8 mouse cellular contexts compared by ENCODE assay signal in genomic region chr13:41358009-41358408, GRCm38 (mm10).
DNase-seq lines count a peak whose midpoint lies in the region; ATAC-seq and TF ChIP-seq lines count a peak whose summit lies in the region.

No protein-coding gene starts in this region.

- no peak for ATAC-seq in hindbrain, embryonic 12.5 days (ENCODE audit: low FRiP score)
- ATAC-seq in liver, embryonic 13.5 days (ENCODE audit: low read depth) = no peak
- no peak for ATAC-seq in stomach, postnatal 0 days (ENCODE audit: low FRiP score, low TSS enrichment)

- 0 out of 2 replicates have a peak, but pooled peaks cover 3% of the 10 kb centered on the region for H3K27me3 ChIP-seq in hindbrain, embryonic 12.5 days
- peaks cover 30% of the 10 kb centered on the region for H3K27me3 ChIP-seq in liver, embryonic 13.5 days
- H3K27me3 ChIP-seq in stomach, postnatal 0 days (ENCODE audit: control insufficient read depth, insufficient read depth, low read length) = no peaks in the 10 kb centered on the region

- H3K4me3 ChIP-seq in bone marrow macrophage, adult 2 months (ENCODE audit: insufficient read depth, low read length) = peak overlapping the region; percentile 59
- peak overlapping the region; percentile 61 for H3K4me3 ChIP-seq in hindbrain, embryonic 12.5 days
- H3K4me3 ChIP-seq in liver, embryonic 13.5 days (replicated peaks) = peak overlapping the region; percentile 57
- peak overlapping the region; percentile 71 for H3K4me3 ChIP-seq in stomach, postnatal 0 days (ENCODE audit: low read depth, low read length)

- peak overlapping the region; percentile 77 for H3K4me2 ChIP-seq in hindbrain, embryonic 12.5 days (replicated peaks)
- peak overlapping the region; percentile 76 for H3K4me2 ChIP-seq in liver, embryonic 13.5 days
- H3K4me2 ChIP-seq in stomach, postnatal 0 days (replicated peaks; ENCODE audit: low read depth) = peak overlapping the region; percentile 58

- no peak for TF ChIP-seq EP300 in stomach, postnatal 0 days (optimal IDR thresholded peaks at IDR 0.05)

- 12% methylated on average over 10 of the region's 10 CpGs for WGBS in hindbrain, embryonic 12.5 days
- 29% methylated on average over 10 of the region's 10 CpGs for WGBS in liver, embryonic 13.5 days (ENCODE audit: insufficient replicate concordance)
- WGBS in stomach, postnatal 0 days = 4% methylated on average over 10 of the region's 10 CpGs

- H3K4me1 ChIP-seq in bone marrow macrophage, adult 2 months (ENCODE audit: control insufficient read depth, insufficient read depth, low read length) = 0 out of 2 replicates have a peak, but pooled peaks cover 4% of the 10 kb centered on the region
- peaks cover 46% of the 10 kb centered on the region for H3K4me1 ChIP-seq in hindbrain, embryonic 12.5 days
- H3K4me1 ChIP-seq in liver, embryonic 13.5 days (replicated peaks) = peaks cover 21% of the 10 kb centered on the region
- H3K4me1 ChIP-seq in stomach, postnatal 0 days (replicated peaks; ENCODE audit: control insufficient read depth, insufficient read depth) = peaks cover 8% of the 10 kb centered on the region; the same call in 1 of the 2 replicates

- intact Hi-C loops in left cerebral cortex, postnatal 10 days (cut with DNase I) = loop anchor here (5.0 kb wide), 1 partner anchor 56 kb away; no protein-coding TSS in a partner anchor

- no peak overlapping the region for H3K27ac ChIP-seq in bone marrow macrophage, adult 2 months (ENCODE audit: insufficient read depth, low read depth, low read length)
- peak overlapping the region; percentile 87 for H3K27ac ChIP-seq in hindbrain, embryonic 12.5 days
- H3K27ac ChIP-seq in liver, embryonic 13.5 days = no peak overlapping the region
- H3K27ac ChIP-seq in stomach, postnatal 0 days (replicated peaks) = peak overlapping the region; percentile 96

- DNase-seq in cerebellum, postnatal 25 days = peak; percentile 7 to 10
- no peak for DNase-seq in cerebellum, postnatal 4 days (ENCODE audit: low spot score in 2 of 2)
- DNase-seq in liver, embryonic 13.5 days = no peak
- no peak for DNase-seq in stomach, postnatal 0 days (ENCODE audit: low spot score)
- DNase-seq in left cerebral cortex, postnatal 10 days (ENCODE audit: extremely low spot score in 1 of 2, low spot score in 2 of 2) = no peak
- no peak for DNase-seq in frontal cortex, postnatal 14 days (ENCODE audit: low spot score in 2 of 2)

- H3K9me3 ChIP-seq in hindbrain, embryonic 12.5 days (replicated peaks) = no peaks in the 10 kb centered on the region
- no peaks in the 10 kb centered on the region for H3K9me3 ChIP-seq in liver, embryonic 13.5 days (replicated peaks)
- no peaks in the 10 kb centered on the region for H3K9me3 ChIP-seq in stomach, postnatal 0 days (ENCODE audit: control insufficient read depth, low read length)

- TF ChIP-seq CTCF in bone marrow macrophage, adult 2 months (IDR thresholded peaks at IDR 0.05; ENCODE audit: low read depth, low read length) = no peak
- no peak for TF ChIP-seq CTCF in stomach, postnatal 0 days (IDR thresholded peaks at IDR 0.05; ENCODE audit: low read depth)

- no peaks in the 10 kb centered on the region for H3K36me3 ChIP-seq in hindbrain, embryonic 12.5 days
- no peaks in the 10 kb centered on the region for H3K36me3 ChIP-seq in liver, embryonic 13.5 days
- no peaks in the 10 kb centered on the region for H3K36me3 ChIP-seq in stomach, postnatal 0 days (ENCODE audit: control insufficient read depth, insufficient read depth, low read length)

- peak overlapping the region; percentile 63 for H3K9ac ChIP-seq in hindbrain, embryonic 12.5 days
- peak overlapping the region; percentile 63 for H3K9ac ChIP-seq in liver, embryonic 13.5 days
- peak overlapping the region; percentile 78 for H3K9ac ChIP-seq in stomach, postnatal 0 days (ENCODE audit: low read length)

- TF ChIP-seq POLR2A in bone marrow macrophage, adult 2 months (IDR thresholded peaks at IDR 0.05; ENCODE audit: borderline replicate concordance, low read depth, low read length) = no peak

Comparison
In these comparisons a context has a peak if more than half of its experiments do, and no peak if none do; other contexts are left out.
1. DNase-seq: peak in cerebellum, postnatal 25 days (2 of 2); none in cerebellum, postnatal 4 days (0 of 2), liver, embryonic 13.5 days (single experiment), stomach, postnatal 0 days (single experiment), left cerebral cortex, postnatal 10 days (0 of 2) and frontal cortex, postnatal 14 days (0 of 2).
2. H3K27ac ChIP-seq: peak in hindbrain, embryonic 12.5 days (single experiment) and stomach, postnatal 0 days (single experiment); none in bone marrow macrophage, adult 2 months (single experiment) and liver, embryonic 13.5 days (single experiment).
3. Peak in every context shown above with its lines, with median percentiles within 50 percentile points of each other: H3K4me3 ChIP-seq, H3K4me2 ChIP-seq and H3K9ac ChIP-seq.